Mouse (Mus musculus): ENCODE data around the gene Rasl10a. TPM values are rescaled to one million over a fixed set of nuclear protein-coding genes. Genes with fewer than 3 reads are reported as not detected.

The Rasl10a gene
- 74.9 and 98.7 TPM in 2 replicates for polyA plus RNA-seq (2012; rRNA removed)

GRCm38 (mm10) chr11:5057856-5058641, at the start of gene Rasl10a:
Gene Rasl10a, plus strand, starts transcription at chr11:5058128.

DNA sequence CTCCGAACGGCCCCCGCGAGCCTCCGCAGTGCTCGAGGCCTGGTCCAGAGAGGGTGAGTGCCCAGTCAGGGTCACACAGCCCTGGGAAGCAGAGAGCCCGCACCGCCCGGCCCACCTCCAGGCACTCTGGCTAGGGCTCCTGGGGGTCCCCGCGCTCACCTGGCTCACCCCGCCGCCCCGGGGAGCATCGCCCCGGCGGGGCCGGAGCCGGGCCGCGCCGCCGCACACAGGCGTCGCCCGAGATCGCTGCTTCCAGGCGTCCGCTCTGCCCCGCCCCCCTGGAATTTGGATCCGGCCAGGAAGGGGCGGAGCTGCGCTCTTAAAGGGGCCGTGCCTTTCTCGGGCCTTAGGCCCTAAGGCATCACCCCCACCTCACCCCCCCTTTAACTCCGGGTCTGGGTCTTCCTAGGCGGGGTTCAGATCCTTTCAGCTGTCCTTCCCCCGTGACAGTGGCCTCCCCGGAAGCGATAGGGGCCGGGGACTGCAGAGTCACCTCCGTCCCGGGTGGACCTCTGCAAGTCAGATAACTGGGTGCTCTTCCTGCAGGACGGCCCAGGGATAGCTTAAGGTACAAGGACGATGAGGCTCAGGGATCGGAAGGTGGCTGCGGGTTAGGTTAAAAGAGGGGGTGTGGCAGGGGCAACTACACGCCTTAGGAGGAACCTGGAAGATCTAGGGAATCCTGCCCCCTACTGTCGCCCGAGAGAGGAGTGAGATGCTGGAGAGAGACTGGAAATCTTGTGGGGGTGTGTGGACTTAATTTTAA, 7.3 kb downstream of the Rasl10a start, which contains the start of gene Gas2l1:
TSS of gene Gas2l1 (minus strand) at position 272 of the 766 bp plus-strand sequence.

DNA sequence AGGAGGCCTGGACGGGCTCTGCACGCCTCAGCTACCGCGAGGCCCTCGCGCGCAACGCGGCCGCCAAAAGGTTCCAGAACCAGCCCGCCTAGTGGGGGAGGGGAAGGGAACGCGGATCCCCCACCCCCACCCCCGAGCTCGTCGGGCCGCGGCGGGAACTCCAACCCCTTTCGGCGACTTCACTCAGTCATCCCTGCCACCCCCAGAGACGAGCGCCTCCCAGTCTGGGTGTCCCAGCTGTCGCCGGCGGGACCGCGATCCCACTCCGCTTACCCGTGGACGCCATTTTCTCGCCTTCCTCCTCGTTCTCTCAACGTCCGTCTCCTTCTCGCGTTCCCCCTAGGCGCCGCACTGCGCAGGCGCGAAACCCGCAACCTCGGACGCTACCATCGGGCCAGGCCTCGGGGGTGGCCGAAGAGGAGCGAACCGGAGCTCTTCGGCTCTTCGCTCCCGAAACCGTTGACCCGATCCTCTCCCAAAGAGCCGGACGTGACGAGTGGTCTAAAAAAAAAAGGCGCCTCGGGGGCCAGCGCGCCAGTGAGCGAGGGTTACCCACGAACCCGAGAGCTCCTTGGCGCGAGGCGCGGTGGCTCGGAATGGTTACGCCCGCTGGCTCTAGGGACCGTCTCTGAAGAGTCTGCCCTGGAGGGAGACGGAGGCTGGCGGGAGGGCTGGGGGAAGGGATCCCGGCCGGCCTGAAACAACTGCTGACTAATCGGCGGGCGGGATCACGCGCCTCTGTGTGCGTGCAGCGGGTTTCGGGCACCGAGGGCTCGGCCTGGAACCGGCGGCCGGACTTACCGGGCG, 41.0 kb downstream of the Rasl10a start, which contains the start of the genes Rhbdd3 and Ewsr1:
TSS of gene Rhbdd3 (plus strand) at position 191 of the 807 bp plus-strand sequence.
TSS of gene Ewsr1 (minus strand) at position 531 of the 807 bp plus-strand sequence.

Other genes starting within 250 kb of the Rasl10a start
- gene Nf2, start 208.6 kb upstream of the Rasl10a start, polyA plus RNA-seq (2012; rRNA removed) = 55.2 and 55.3 TPM in 2 replicates
- 59.6 and 61.6 TPM in 2 replicates for gene Nipsnap1, start 184.2 kb upstream of the Rasl10a start, polyA plus RNA-seq (2012; rRNA removed)
- gene Thoc5, start 162.8 kb upstream of the Rasl10a start, polyA plus RNA-seq (2012; rRNA removed) = 20.7 and 26.8 TPM in 2 replicates
- gene Nefh, start 110.1 kb upstream of the Rasl10a start, polyA plus RNA-seq (2012; rRNA removed) = 3.8 and 7.2 TPM in 2 replicates
- gene Ap1b1, start 71.3 kb upstream of the Rasl10a start, polyA plus RNA-seq (2012; rRNA removed) = 84.4 and 85.3 TPM in 2 replicates
- gene Gas2l1, start 7.2 kb downstream of the Rasl10a start, polyA plus RNA-seq (2012; rRNA removed) = 108 and 129 TPM in 2 replicates
- gene Rhbdd3, start 40.8 kb downstream of the Rasl10a start, polyA plus RNA-seq (2012; rRNA removed) = 52.4 and 62.2 TPM in 2 replicates
- 592 and 1,072 TPM in 2 replicates for gene Ewsr1, start 41.1 kb downstream of the Rasl10a start, polyA plus RNA-seq (2012; rRNA removed)
- gene Emid1, start 94.1 kb downstream of the Rasl10a start, polyA plus RNA-seq (2012; rRNA removed) = 27.5 and 45.4 TPM in 2 replicates
- 31.7 and 33.4 TPM in 2 replicates for gene Kremen1, start 203.4 kb downstream of the Rasl10a start, polyA plus RNA-seq (2012; rRNA removed)

All from ovary, adult 2 months (tissue).